Mouse (Mus musculus) CH12.LX (cell line): ENCODE measurements around the gene Slco2b1. TPM values are rescaled to one million over a fixed set of nuclear protein-coding genes. Genes with fewer than 3 reads are reported as not detected.

Source experiments
- DNase-seq: peaks from one replicate; pipeline ENCODE4 v3.0.0-alpha.2; 2013; ENCODE audit errors: extremely low read depth
- H3K27ac ChIP-seq: 2 replicates; pipeline ENCODE4 v1.5.1; 2012; ENCODE audit warnings: low read depth, mild to moderate bottlenecking, control low read depth, moderate library complexity; ENCODE audit not compliant: insufficient read depth
- H3K27me3 ChIP-seq: replicated peaks from 2 replicates; pipeline ENCODE3; 2012; ENCODE audit warnings: inconsistent platforms
- H3K36me3 ChIP-seq, 2 experiments: replicated peaks in 1 of 2; 2 replicates each; pipeline versions ENCODE3 to v1.6.1; 2012; ENCODE audit warnings: inconsistent platforms in 1 of 2, low read length in 1 of 2, mild to moderate bottlenecking in 1 of 2, mixed read lengths in 1 of 2, moderate library complexity in 1 of 2; ENCODE audit not compliant: control insufficient read depth in 1 of 2, insufficient read depth in 1 of 2
- H3K4me1 ChIP-seq, 2 experiments: 2 replicates each; pipeline ENCODE4 v1.6.1; 2012; ENCODE audit warnings: inconsistent platforms in 1 of 2, moderate library complexity in 1 of 2; ENCODE audit not compliant: insufficient read depth in 2 of 2, control insufficient read depth in 1 of 2
- H3K4me2 ChIP-seq: 2 replicates; pipeline ENCODE4 v1.6.1; 2012; ENCODE audit warnings: low read depth, mild to moderate bottlenecking, control low read depth; ENCODE audit not compliant: poor library complexity, insufficient read depth, severe bottlenecking
- H3K4me3 ChIP-seq, 3 experiments: fragments of 150-350 bp in 1 of 3; sonication (generic) in 1 of 3; replicated peaks in 1 of 3; 2 replicates each; pipeline versions ENCODE3 to v1.5.1; 2011 to 2012; ENCODE audit warnings: low read depth in 2 of 3, low read length in 2 of 3, mild to moderate bottlenecking in 2 of 3, moderate library complexity in 2 of 3, control low read depth in 1 of 3, improper control_type of control experiment in 1 of 3, inconsistent platforms in 1 of 3, mixed read lengths in 1 of 3; ENCODE audit not compliant: poor library complexity in 1 of 3
- H3K79me2 ChIP-seq: replicated peaks from 2 replicates; pipeline ENCODE4 v1.6.1; 2012; ENCODE audit warnings: mild to moderate bottlenecking, moderate library complexity; ENCODE audit not compliant: control insufficient read depth, poor library complexity, insufficient read depth, severe bottlenecking; ENCODE audit errors: extremely low read depth
- H3K9ac ChIP-seq: 2 replicates; pipeline ENCODE4 v1.6.1; 2012; ENCODE audit warnings: low read depth, mild to moderate bottlenecking, control low read depth, moderate library complexity; ENCODE audit not compliant: insufficient read depth
- H3K9me3 ChIP-seq: replicated peaks from 2 replicates; pipeline ENCODE3; 2012; ENCODE audit warnings: low read length, inconsistent platforms, mixed read lengths
- BHLHE40 ChIP-seq: IDR thresholded peaks from 2 replicates; pipeline ENCODE4 v1.6.1; 2011; ENCODE audit warnings: mild to moderate bottlenecking, low read depth, low read length, improper control_type of control experiment
- CHD1 ChIP-seq: IDR thresholded peaks from 2 replicates; pipeline ENCODE4 v1.6.1; 2012; ENCODE audit warnings: low read depth, low read length, improper control_type of control experiment, inconsistent platforms
- EP300 ChIP-seq: IDR thresholded peaks from 2 replicates; pipeline ENCODE4 v1.6.1; 2011; ENCODE audit warnings: low read length, improper control_type of control experiment
- ETS1 ChIP-seq: conservative IDR thresholded peaks from 2 replicates; pipeline ENCODE4 v1.6.1; 2012; ENCODE audit warnings: low read depth, mild to moderate bottlenecking, inconsistent platforms, low read length, improper control_type of control experiment, moderate library complexity
- HCFC1 ChIP-seq: IDR thresholded peaks from 2 replicates; pipeline ENCODE4 v1.6.1; 2012; ENCODE audit warnings: low read depth, mild to moderate bottlenecking, inconsistent platforms, low read length, improper control_type of control experiment
- IRF4 ChIP-seq: IDR thresholded peaks from 2 replicates; pipeline ENCODE4 v1.6.1; 2014; ENCODE audit warnings: low read depth, mild to moderate bottlenecking, inconsistent platforms, low read length, improper control_type of control experiment
- JUN ChIP-seq: IDR thresholded peaks from 2 replicates; pipeline ENCODE4 v1.6.1; 2011; ENCODE audit warnings: low read depth, mild to moderate bottlenecking, low read length, improper control_type of control experiment, moderate library complexity; ENCODE audit not compliant: insufficient read depth
- MAZ ChIP-seq: IDR thresholded peaks from 2 replicates; pipeline ENCODE4 v1.6.1; 2012; ENCODE audit warnings: low read depth, mild to moderate bottlenecking, inconsistent platforms, low read length, improper control_type of control experiment, moderate library complexity
- NELFE ChIP-seq: IDR thresholded peaks from 2 replicates; pipeline ENCODE4 v1.6.1; 2011; ENCODE audit warnings: low read depth, low read length, improper control_type of control experiment
- POLR2A ChIP-seq: IDR thresholded peaks from 2 replicates; pipeline ENCODE4 v1.6.1; 2011; ENCODE audit warnings: low read depth, mild to moderate bottlenecking, improper control_type of control experiment, low read length
- POLR2AphosphoS2 ChIP-seq: IDR thresholded peaks from 2 replicates; pipeline ENCODE4 v1.6.1; 2011; ENCODE audit warnings: low read depth, low read length, improper control_type of control experiment
- RAD21 ChIP-seq: IDR thresholded peaks from 2 replicates; pipeline ENCODE4 v1.6.1; 2011; ENCODE audit warnings: low read depth, mild to moderate bottlenecking, low read length, improper control_type of control experiment, moderate library complexity
- ZC3H11A ChIP-seq: IDR thresholded peaks from 2 replicates; pipeline ENCODE4 v1.6.1; 2012; ENCODE audit warnings: low read depth, mild to moderate bottlenecking, inconsistent platforms, low read length, improper control_type of control experiment
- ZNF384 ChIP-seq: IDR thresholded peaks from 2 replicates; pipeline ENCODE4 v1.6.1; 2012; ENCODE audit warnings: low read depth, low read length, improper control_type of control experiment, inconsistent platforms
- dilution Hi-C: fragments of 300-500 bp; cut with MboI; formaldehyde crosslinking; loops from 2 replicates; pipeline ENCODE4 v1.14.3; 2020; ENCODE audit warnings: low sequenced_read_pairs; ENCODE audit not compliant: extremely low pct_unique_long_range_greater_than_20kb, extremely low pct_ligation_motif_present
- in situ Hi-C: fragments of 300-500 bp; cut with MboI; formaldehyde crosslinking; loops from 3 replicates; pipeline ENCODE4 v1.14.3; 2019; ENCODE audit warnings: low sequenced_read_pairs, low pct_ligation_motif_present, low pct_unique_long_range_greater_than_20kb, mixed read lengths
- polyA plus RNA-seq: library from polyadenylated mRNA; unstranded; fragments of >175 nt; gene quantifications from 2 replicates; pipeline ENCODE4 v1.2.1, GENCODE M21; 2012; ENCODE audit warnings: low read depth; ENCODE audit not compliant: insufficient read length
- total RNA-seq, 2 experiments: library from RNA; depleted of rRNA; stranded (reverse); fragments of 300-350 nt in 1 of 2; fragments of >200 nt in 1 of 2; gene quantifications; 2 replicates each; pipeline ENCODE4 v1.2.3; 2012 to 2014

Slco2b1 gene
- total and polyA plus RNA-seq, 3 experiments = 0.08 to 0.11 TPM; not detected in 1

DNA sequence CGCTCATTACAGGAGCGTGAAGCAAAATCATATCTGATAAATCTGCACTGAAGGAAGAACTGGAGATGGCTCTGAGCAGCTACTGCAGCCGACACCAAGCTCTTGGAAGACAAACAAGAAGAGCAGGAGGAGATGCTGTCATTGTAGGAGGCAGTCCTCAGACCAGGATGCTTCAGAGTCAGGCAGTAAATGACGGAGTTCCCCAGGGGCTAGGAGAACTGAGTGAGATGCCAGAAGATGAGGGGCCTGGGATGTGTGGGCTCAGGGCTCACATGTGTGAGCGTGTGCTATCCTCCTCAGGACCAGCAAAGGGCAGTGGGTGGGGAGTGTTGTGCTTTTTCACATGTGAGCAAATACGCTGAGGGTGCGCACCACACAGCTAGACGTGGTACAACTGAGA is 38.0 kb downstream of the Slco2b1 start:
- Histone ChIP-seq H3K4me2 (no peak overlapping the region), H3K27ac (no peak overlapping the region), H3K79me2 (no peaks in the 10 kb centered on the region), H3K9me3 (no peaks in the 10 kb centered on the region), H3K4me3 (no peak overlapping the region), H3K9ac (no peak overlapping the region), H3K36me3 (no peaks in the 10 kb centered on the region), H3K27me3 (no peaks in the 10 kb centered on the region), H3K4me1 (peaks cover 20 to 44% of the 10 kb centered on the region in 2 experiments)
- DNase-seq = no peak
- TF ChIP-seq MAZ (no peak), POLR2A (no peak), EP300 (no peak), POLR2AphosphoS2 (no peak), HCFC1 (no peak), CHD1 (no peak), ZNF384 (no peak), ZC3H11A (no peak)
- dilution Hi-C loops (no loop called here), in situ Hi-C loops (no loop called here)

DNA sequence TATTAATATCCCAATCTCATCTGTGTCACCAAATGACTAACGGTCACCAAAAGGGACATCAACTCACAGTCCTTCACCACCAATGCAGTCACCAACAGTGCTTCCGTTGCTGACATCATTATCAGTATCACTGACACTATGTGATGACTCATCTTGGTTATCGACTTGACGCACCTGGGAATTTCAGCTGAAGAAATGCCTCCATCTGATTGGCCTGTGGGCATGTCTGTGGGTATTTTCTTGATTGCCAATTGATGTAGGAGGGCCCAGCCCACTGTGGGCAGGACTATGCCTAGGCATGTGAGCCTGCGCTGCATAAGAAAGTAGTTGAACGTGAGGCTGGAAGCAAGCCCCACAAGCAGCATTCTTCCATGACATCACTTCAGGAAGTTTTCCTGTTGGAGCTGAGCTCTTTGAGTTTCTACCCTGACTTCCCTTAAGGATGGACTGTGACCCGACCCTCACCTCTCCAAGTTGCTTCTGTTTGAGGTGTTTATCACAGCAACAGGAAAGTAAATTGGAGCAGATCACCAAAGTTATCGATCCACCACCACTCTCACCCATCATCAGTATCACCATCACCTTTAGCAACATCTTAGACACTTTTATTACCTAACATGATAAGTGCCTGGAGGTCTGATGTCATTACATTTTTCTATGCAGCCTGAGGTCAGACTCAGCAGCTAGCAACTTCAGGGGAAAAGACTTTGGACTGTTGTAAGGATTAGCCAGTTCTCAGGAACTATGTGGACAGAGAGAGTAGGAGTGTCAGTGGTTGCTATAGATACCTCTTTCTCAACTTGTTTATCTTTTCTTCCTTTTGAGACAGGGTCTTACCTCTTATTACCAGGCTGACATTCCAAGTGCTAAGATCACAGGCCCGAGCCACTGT is 39.4 kb downstream of the Slco2b1 start:
- Histone ChIP-seq H3K9me3 (no peaks in the 10 kb centered on the region), H3K9ac (no peak overlapping the region), H3K4me1 (peaks cover 20 to 47% of the 10 kb centered on the region in 2 experiments), H3K79me2 (no peaks in the 10 kb centered on the region), H3K36me3 (no peaks in the 10 kb centered on the region), H3K27me3 (no peaks in the 10 kb centered on the region), H3K27ac (no peak overlapping the region), H3K4me3 (no peak overlapping the region), H3K4me2 (no peak overlapping the region)
- no peak for TF ChIP-seq NELFE
- peak; percentile 41; the same call in 1 of the 2 replicates for TF ChIP-seq JUN
- 0 out of 2 replicates have a peak, but pooled peaks have one; percentile 20 for TF ChIP-seq EP300
- no peak for TF ChIP-seq RAD21
- no peak for TF ChIP-seq MAZ
- peak; percentile 73 for TF ChIP-seq BHLHE40
- TF ChIP-seq IRF4 = peak; percentile 36; the same call in 1 of the 2 replicates
- peak; percentile 37 for TF ChIP-seq ETS1
- in situ Hi-C loops (no loop called here), dilution Hi-C loops (no loop called here)
- DNase-seq = no peak
